In genomic region chr8:3240725-3241124, GRCm38 (mm10) we compare ENCODE assay signal across 27 mouse cellular contexts.
"Had no signal": no experiment of that assay in that cellular context is flagged by ENCODE, and none has a peak within 500 bp of the region (broad histone marks: within the 10 kb centered on the region; RNA-seq: fewer than 3 reads in every experiment).

No protein-coding gene starts in this region.

- DNase-seq: gastrocnemius, postnatal 25 days; heart, adult 11 months; heart, adult 2 months; heart, postnatal 14 days; heart, postnatal 4 days; kidney, adult 18-20 months; kidney, adult 8-10 months; kidney, postnatal 10 days; kidney, postnatal 25 days; kidney, postnatal 4 days; layer of hippocampus, postnatal 36 days; left cerebral cortex, postnatal 4 days had no signal

- H3K36me3 ChIP-seq: hindbrain, embryonic 12.5 days; intestine, embryonic 15.5 days had no signal

- H3K27me3 ChIP-seq: heart, embryonic 13.5 days; heart, embryonic 15.5 days; hindbrain, embryonic 12.5 days; intestine, embryonic 15.5 days; limb, embryonic 13.5 days; limb, embryonic 15.5 days had no signal

- H3K4me2 ChIP-seq: heart, embryonic 11.5 days; heart, embryonic 13.5 days; heart, embryonic 15.5 days; hindbrain, embryonic 12.5 days; hindbrain, embryonic 14.5 days; intestine, embryonic 15.5 days; limb, embryonic 13.5 days; limb, embryonic 15.5 days; liver, embryonic 11.5 days had no signal

- H3K4me1 ChIP-seq: hindbrain, embryonic 10.5 days had no signal

- ATAC-seq: hindbrain, embryonic 16.5 days; inflammation-experienced regulatory T-cells, adult 6 months; intestine, embryonic 15.5 days; intestine, postnatal 0 days had no signal

- H3K9ac ChIP-seq: heart, embryonic 13.5 days; heart, embryonic 15.5 days; hindbrain, embryonic 12.5 days; hindbrain, embryonic 14.5 days; intestine, embryonic 15.5 days; limb, embryonic 13.5 days; limb, embryonic 15.5 days; liver, embryonic 14.5 days had no signal

- H3K9me3 ChIP-seq: heart, embryonic 13.5 days; heart, embryonic 15.5 days; intestine, embryonic 15.5 days; limb, embryonic 13.5 days; limb, embryonic 15.5 days had no signal

- H3K4me3 ChIP-seq: heart, adult 2 months; heart, embryonic 13.5 days; heart, embryonic 15.5 days; hindbrain, embryonic 10.5 days; hindbrain, embryonic 12.5 days; intestine, embryonic 15.5 days; layer of hippocampus, adult 2 months; limb, embryonic 13.5 days; limb, embryonic 15.5 days had no signal

- H3K27ac ChIP-seq: heart, adult 2 months; heart, embryonic 13.5 days; heart, embryonic 15.5 days; hindbrain, embryonic 10.5 days; hindbrain, embryonic 12.5 days; hindbrain, embryonic 14.5 days; intestine, embryonic 15.5 days; layer of hippocampus, adult 2 months; limb, embryonic 13.5 days; limb, embryonic 15.5 days; liver, embryonic 14.5 days had no signal
